Mouse (Mus musculus): Measurements from ENCODE around the gene Slc6a6.

GRCm38 (mm10) chr6:91773951-91774350, 90.1 kb downstream of the Slc6a6 start:
- TF ChIP-seq POLR2A (IDR thresholded peaks at IDR 0.05; ENCODE audit: extremely low read depth, insufficient read depth, low read length) (no peak), CTCF (IDR thresholded peaks at IDR 0.05; ENCODE audit: low read depth, low read length) (no peak)
